Mouse (Mus musculus) cerebellum, adult 2 months (tissue): ENCODE data around the gene Polr3gl.

Source experiments
- CTCF ChIP-seq: fragments of 200-500 bp; IDR thresholded peaks from 2 replicates; pipeline ENCODE4 v1.5.1; 2011; ENCODE audit warnings: low read depth, mild to moderate bottlenecking, control low read depth, low read length, moderate library complexity, borderline replicate concordance; ENCODE audit not compliant: insufficient read depth
- POLR2A ChIP-seq: fragments of 200-500 bp; IDR thresholded peaks from 2 replicates; pipeline ENCODE4 v1.6.1; 2011; ENCODE audit warnings: low read length, control low read depth, borderline replicate concordance; ENCODE audit not compliant: insufficient read depth

DNA sequence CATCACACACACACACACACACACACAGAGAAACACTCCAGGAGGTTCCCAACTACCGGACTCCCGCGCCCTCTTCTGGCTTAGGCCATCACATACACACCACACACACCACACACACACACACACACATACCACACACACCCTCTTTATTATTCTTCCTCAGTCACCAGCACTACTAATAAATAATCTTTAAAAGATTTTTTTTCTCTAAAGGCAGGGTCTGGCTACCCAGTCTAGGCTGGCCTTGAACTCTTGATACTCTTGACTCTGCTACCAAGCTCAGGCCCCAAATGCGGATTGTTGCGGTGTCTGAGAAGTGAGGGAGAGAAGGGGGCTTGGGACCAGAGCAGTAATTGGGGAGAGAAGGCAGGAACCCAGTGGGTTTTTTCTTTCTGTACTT is 870 bp upstream of the Polr3gl start:
- no peak for TF ChIP-seq CTCF
- no peak for TF ChIP-seq POLR2A
